Mouse (Mus musculus) embryonic fibroblast, embryonic 13.5 days (primary cell): ENCODE data around the gene Znrd1as. TPM values are rescaled to one million over a fixed set of nuclear protein-coding genes. Genes with fewer than 3 reads are reported as not detected.

ENCODE experiments used
- H3K27ac ChIP-seq: 2 replicates; pipeline ENCODE4 v1.5.1; 2012; ENCODE audit warnings: low read length, control low read depth, inconsistent platforms; ENCODE audit not compliant: insufficient read depth
- H3K4me1 ChIP-seq: 2 replicates; pipeline ENCODE4 v1.6.1; 2011; ENCODE audit warnings: low read length; ENCODE audit not compliant: control insufficient read depth, insufficient read depth
- H3K4me3 ChIP-seq: 2 replicates; pipeline ENCODE4 v1.5.1; 2011; ENCODE audit warnings: mild to moderate bottlenecking, control low read depth, low read length; ENCODE audit not compliant: insufficient read depth
- CTCF ChIP-seq: IDR thresholded peaks from 2 replicates; pipeline ENCODE4 v1.5.1; 2011; ENCODE audit warnings: mild to moderate bottlenecking, control low read depth, low read length, moderate library complexity, borderline replicate concordance; ENCODE audit not compliant: insufficient read depth
- POLR2A ChIP-seq: IDR thresholded peaks from 2 replicates; pipeline ENCODE4 v1.6.1; 2011; ENCODE audit warnings: low read depth, mild to moderate bottlenecking, control low read depth, low read length, moderate library complexity
- polyA plus RNA-seq: library from polyadenylated mRNA; stranded (reverse); fragments of >200 nt; gene quantifications from 2 replicates; pipeline ENCODE4 v1.2.4, GENCODE M21; 2011; ENCODE audit warnings: low read depth; ENCODE audit not compliant: missing spikeins, insufficient read length

Gene Znrd1as
- polyA plus RNA-seq, 1 experiment: 11.6 TPM

DNA sequence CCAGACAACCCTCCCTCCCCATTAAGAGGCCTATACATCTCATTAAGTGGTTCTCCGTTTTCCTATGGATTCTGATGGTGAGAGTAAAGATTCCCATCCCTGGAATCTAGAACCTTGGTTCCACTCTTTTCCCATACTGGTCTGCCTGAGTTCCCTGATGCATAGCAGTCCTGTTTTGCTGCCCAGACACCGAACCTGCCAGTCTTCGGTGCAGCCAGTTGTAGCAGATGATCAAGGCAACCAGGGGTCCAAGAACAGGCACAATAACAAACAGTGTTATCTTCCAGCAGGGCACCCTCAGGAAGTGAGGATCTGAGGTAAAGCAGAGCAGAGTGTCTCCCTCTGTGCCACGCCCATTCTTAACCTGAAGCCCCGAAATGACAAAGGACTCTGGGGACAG lies 53.7 kb downstream of the Znrd1as start:
- Histone ChIP-seq H3K4me3 (no peak overlapping the region), H3K27ac (no peak overlapping the region), H3K4me1 (no peaks in the 10 kb centered on the region)
- TF ChIP-seq POLR2A (no peak), CTCF (no peak)

Other genes starting within 250 kb of the Znrd1as start
- not detected in 2 replicates for gene H2-M10.5, start 185.7 kb upstream of the Znrd1as start, polyA plus RNA-seq
- not detected in 2 replicates for gene H2-M10.6, start 146.4 kb upstream of the Znrd1as start, polyA plus RNA-seq
- gene Trim26, start 121.5 kb upstream of the Znrd1as start, polyA plus RNA-seq: 46.6 and 49.5 TPM in 2 replicates
- gene Trim15, start 91.4 kb upstream of the Znrd1as start, polyA plus RNA-seq: not detected in 2 replicates
- gene Trim10, start 89.0 kb upstream of the Znrd1as start, polyA plus RNA-seq: not detected in 2 replicates
- gene Trim40, start 68.5 kb upstream of the Znrd1as start, polyA plus RNA-seq: not detected in 2 replicates
- not detected in 2 replicates for gene Trim31, start 60.5 kb upstream of the Znrd1as start, polyA plus RNA-seq
- gene Rnf39, start 15.7 kb upstream of the Znrd1as start, polyA plus RNA-seq: 0.44 and 0.92 TPM in 2 replicates
- gene Ppp1r11, start 6.9 kb upstream of the Znrd1as start, polyA plus RNA-seq: 60.4 and 65.2 TPM in 2 replicates
- 37.8 and 55.0 TPM in 2 replicates for gene Znrd1, start within 50 bp of the Znrd1as start, polyA plus RNA-seq
- not detected in 2 replicates for gene 2410137M14Rik, start 22.6 kb downstream of the Znrd1as start, polyA plus RNA-seq
- gene H2-M5, start 30.9 kb downstream of the Znrd1as start, polyA plus RNA-seq: 0.51 and 1.1 TPM in 2 replicates
- gene Zfp57, start 42.6 kb downstream of the Znrd1as start, polyA plus RNA-seq: 67.2 and 80.0 TPM in 2 replicates
- not detected in 2 replicates for gene Mog, start 64.8 kb downstream of the Znrd1as start, polyA plus RNA-seq
- 49.1 and 56.8 TPM in 2 replicates for gene Gabbr1, start 87.4 kb downstream of the Znrd1as start, polyA plus RNA-seq
- not detected in 2 replicates for gene Olfr90, start 129.9 kb downstream of the Znrd1as start, polyA plus RNA-seq
- not detected in 2 replicates for gene Olfr91, start 139.7 kb downstream of the Znrd1as start, polyA plus RNA-seq
- not detected in 2 replicates for gene Olfr92, start 161.5 kb downstream of the Znrd1as start, polyA plus RNA-seq
- not detected in 2 replicates for gene Olfr93, start 202.9 kb downstream of the Znrd1as start, polyA plus RNA-seq
- gene Ubd, start 235.3 kb downstream of the Znrd1as start, polyA plus RNA-seq: not detected in 2 replicates
- gene Olfr94, start 242.4 kb downstream of the Znrd1as start, polyA plus RNA-seq: not detected in 2 replicates